Mouse (Mus musculus) naive thymus-derived CD4-positive, alpha-beta T cell, adult 5 months (primary cell): Measurements from ENCODE around the gene Akap11. TPM values are rescaled to one million over a fixed set of nuclear protein-coding genes. Genes with fewer than 3 reads are reported as not detected.

Experiments
- polyA plus RNA-seq: library from polyadenylated mRNA; unstranded; fragments of 100-300 nt; shearing (Covaris generic); gene quantifications from one replicate; pipeline ENCODE4 v1.2.1, GENCODE M21; 2017

The Akap11 gene
- 19.1 TPM for polyA plus RNA-seq

GRCm38 (mm10) chr14:78536281-78537165 lies at the start of gene Akap11:
Gene Akap11 (minus strand): TSS chr14:78536808.

Other genes starting within 250 kb of the Akap11 start
- 15.2 TPM for gene Tnfsf11, start 228.8 kb downstream of the Akap11 start, polyA plus RNA-seq
- 7.4 TPM for gene Dgkh, start 196.0 kb upstream of the Akap11 start, polyA plus RNA-seq